Mouse (Mus musculus) frontal cortex, postnatal 36 days (tissue): ENCODE measurements at regions not wholly inside any gene's neighbourhood (a gene's known extent, or its start where the extent isn't known, plus 50 kb on each side); places are given as distances from the start of the nearest gene placed in this dataset.
A peak's percentile ranks its signal among the peaks of the same experiment; 100 is the strongest.
"Not testable (repeated sequence)": the region's sequence is repeated elsewhere in the genome, so short reads cannot be mapped to it uniquely, and the experiment has no call there.

Source experiments
- DNase-seq, 2 experiments: peaks; one replicate each; pipeline ENCODE4 v3.0.0; 2022; ENCODE audit warnings: low spot score in 2 of 2

DNA sequence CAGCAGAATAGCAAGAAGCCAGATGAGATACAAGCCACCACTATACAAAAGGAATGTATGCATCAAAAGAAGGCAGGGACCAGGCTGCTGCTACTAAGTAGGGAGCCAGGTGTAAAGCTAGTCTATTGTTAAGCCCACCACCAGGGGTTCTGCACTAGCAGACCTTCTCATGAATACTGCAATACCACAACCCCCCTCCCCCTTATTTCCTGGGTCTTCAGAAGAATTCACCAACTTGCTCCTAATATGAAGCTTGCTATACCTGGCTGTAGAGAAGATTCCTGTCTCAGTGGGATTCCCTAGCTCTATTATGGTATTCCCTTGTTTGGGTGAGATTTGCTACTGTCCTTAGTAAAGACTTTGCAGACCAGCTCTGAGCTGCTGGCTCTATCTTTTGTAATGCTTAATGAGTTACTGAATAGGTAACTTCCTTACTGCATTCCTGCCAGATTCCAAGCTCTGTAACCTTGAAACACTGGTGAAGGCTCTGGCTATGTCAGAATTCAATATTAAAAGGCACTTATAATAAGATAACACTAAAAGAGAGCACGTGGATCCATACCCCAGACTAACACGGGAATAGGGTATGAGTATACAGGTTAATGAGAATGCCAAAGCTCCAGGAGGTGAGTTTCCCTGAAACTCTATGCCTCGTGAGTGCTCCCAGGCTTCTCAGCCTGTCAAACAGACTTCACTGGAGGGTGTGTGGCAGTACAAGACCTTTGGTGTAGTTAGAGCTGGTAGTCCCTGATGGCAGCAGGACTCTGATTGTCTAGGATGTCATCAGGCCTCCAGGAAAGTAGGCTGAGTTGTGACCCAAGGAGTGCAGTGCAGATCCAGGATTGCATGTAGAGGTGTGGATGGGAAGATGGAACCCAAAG, 455.5 kb downstream of the Plxdc2 start:
- DNase-seq: not testable (repeated sequence)

DNA sequence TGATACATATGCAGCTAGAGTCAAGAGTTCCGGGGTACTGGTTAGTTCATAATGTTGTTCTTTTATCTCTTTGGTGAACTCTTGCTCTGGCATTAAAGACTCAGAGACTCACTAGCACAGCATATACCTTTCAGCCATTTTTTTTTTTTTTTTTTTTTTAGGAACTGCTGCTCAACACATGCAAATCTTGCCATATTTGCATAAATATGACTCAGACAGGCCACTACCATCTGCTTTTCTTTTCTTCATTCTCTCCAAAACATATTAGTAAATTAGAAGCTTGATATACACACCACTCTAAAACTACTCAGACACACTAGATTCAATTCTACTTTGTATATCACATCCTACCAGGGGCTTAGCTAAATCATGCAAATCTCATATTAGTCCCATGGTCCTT, 464.3 kb downstream of the Plxdc2 start:
- peak in 1 of 2 experiments; percentile 18 for DNase-seq

DNA sequence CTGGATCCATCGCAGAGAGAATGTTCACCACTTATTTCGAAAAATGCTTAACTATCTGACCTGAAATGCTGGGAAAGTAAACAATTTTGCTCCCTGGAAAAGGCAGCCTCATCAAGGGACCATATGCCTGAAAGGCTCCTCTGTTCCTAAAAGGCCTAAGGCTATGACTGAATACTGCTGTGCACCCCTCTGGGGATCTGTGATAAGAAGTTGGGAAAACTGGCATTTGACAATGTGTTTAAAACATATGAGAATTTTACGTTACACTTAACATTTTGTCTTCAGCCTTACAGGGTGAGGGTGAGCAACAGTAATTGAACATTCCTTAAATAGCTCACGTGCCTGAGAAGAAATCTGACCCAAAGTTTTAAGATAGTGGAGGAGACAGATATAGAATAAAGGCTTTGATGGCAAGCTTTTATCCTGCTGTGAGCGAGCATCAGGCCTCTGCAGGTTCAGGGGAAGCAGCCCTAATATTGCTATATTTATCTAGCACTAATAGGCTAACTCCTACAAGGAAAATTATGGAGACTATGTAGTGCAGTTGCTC, 468.7 kb downstream of the Plxdc2 start:
- no peak for DNase-seq

DNA sequence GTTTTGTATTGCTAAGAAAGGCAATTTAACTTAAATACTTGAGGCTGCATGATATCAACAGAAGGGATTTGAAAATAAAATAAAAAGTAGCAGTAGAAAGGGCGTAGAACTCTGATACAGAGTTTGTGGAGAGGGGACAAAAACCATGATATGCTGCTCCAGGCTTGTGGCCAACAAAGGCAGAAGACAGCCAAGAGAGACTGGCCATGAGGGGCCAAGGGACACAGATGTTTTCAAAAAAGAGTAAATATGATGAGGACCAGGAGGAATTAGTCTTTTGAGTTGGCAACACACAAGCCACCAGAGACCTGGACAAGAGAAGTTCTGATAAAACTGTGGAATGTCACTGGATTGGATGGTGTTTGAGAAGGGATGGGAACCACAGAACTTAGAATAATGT, 471.2 kb downstream of the Plxdc2 start:
- no peak for DNase-seq

DNA sequence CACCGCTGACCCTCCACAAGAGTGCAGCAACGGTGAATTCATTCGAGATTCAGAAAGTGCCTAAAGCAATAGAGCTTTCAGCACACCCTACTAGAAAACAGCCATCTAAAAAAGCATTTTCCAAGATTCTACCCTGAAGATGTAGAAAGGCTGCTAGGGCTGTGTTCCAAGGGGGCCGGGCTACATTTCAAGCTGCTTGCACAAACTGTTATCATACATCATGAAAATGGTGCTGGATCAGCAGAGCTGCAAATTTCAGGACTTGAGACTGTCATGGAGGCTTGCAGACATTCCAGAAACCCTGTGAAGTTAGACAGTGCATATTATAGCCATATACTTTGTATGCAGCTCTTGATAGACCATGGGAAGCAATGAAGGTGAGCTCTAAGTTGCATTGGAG, 479.9 kb downstream of the Plxdc2 start:
- no peak for DNase-seq

DNA sequence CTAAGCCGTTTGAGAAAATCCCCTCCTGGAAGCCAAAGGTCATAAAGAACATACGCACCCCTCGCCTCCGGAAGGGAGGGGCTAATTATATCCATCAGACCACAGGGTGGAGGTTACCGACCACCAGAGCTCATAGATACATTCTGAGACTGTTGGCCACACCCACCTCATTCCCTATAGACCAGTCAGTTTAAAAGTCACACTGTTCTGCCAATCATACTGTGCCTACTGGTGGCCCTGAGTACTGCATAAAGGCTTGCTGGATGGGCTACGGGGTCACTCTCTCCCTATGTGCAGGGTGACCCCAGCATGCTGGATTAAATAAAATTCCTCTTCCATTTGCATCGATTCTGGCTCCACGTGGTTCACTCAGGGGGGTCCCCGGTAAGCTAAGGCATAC, 482.6 kb downstream of the Plxdc2 start:
- DNase-seq: no peak

DNA sequence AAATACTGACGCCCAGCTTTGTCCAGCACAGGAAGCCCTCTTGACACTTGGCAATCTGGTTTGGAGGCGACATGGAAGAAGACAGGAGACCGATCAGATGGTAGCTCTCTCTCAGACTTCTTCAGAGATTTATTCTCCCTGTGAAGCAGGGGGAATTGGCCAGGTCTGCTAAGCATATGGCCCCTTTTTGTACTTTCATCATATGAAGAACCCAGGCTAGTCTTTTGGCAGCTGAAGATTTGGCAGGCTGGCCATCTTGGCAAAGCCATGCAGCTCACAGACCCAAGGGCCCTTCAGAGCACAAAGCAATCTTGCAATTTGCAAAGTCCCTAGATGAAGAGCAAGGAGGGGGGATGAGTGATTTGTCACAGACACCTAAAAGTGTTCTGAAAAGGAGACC, 493.8 kb downstream of the Plxdc2 start:
- peak in 1 of 2 experiments; percentile 1 for DNase-seq

DNA sequence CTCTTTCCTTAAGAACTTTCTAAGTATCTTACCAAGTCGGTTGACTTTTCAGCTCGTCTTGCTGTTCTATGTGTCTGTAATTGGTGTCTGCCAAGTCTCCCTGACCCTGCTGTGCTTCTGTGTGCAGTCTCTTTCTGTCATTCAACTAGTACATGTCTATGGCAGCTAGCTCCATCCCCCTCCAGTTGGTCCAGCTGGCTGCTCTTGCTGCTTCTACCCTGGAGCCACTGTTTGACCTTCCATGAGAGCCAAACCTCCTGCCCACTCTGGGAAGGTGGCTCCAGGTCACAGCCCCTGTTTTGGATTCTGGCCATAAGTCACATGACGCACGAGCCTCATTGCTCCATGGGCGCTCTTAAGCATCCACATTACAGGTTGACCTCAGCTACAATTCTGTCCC, 504.0 kb downstream of the Plxdc2 start:
- DNase-seq: no peak

DNA sequence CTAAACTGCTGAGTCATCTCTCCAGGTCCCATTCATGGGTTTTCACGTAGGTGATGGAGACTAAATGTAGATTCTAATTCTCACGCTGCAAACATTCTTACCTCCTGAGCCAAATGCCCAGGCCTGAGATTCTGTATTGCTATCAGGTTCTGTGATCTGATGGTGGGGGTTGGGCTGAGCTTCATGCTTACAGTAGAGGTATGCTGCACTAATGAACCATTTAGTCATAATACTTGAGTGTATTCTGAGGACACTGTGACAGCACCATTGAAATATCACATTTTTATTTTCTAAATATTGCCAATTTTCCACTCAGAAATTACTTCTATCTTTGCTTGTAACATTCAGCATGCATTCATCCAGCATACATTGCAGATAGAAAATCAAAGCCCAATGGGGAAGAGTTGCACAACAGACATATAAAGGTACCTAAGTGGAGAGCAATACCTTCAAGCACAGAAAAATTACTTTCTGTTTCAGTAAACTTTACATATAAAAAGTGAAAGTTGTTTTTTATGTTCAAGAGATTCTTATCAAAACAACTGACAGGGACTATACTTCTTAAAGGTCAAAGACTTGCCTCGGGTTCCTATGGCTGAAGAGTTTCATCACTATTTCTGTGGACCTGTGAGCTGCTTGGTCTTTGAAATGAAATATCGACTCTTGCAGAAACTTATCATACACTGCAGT, 510.2 kb downstream of the Plxdc2 start:
- DNase-seq: no peak

DNA sequence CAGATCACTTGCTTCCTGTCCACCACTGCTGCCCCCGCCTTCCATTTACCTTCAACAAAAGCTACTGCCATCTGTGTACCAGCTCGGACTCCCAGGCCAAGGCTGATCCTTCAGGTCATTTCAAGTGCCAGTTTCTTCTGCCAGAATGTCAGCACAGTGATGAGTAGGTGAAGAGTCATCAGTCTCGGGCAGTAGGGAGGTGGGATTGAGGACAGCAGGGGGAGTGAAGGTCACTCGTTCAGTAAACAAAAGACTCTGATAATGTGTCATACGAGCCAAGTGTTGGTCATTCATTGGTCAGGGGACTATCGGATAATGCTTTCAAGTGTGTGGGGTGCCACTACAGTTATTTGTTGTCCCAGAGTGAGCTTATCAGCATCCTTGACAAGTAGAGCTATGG, 536.3 kb downstream of the Plxdc2 start:
- DNase-seq: not testable (repeated sequence)

DNA sequence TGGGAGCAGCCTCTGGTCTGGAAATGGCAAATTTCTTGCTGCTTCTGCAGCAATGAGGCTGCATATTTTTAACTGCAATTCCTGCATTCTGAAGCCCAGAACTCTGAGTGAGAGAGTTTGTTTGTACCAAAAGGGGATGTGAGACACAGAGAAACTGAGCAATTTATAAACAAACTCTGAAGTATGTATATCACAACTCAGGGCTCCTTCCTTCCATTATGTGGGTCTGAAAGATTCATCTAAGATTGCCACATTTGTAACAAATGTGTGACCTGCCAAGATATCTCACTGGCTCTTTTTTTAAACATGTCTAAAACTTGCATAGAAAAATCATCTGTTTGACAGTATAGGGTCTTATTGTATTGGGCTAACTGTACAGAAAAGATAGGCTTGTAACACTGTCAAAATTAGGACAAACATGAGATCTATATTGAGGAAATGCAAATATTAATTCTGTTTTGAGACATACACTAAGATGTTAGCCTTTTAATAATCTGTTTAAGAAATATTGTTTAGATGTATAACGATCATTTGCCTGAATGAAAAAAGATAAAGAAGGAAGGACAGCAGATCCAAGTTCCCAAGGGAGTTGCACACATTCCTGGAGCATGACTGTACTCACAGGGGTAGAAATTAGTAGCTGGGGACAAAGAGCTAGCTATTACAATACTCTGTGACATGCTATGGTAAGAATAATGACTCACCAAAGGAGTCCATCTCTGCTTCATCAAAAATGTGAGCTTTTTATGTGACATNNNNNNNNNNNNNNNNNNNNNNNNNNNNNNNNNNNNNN, 553.3 kb downstream of the Plxdc2 start:
- DNase-seq: no peak

DNA sequence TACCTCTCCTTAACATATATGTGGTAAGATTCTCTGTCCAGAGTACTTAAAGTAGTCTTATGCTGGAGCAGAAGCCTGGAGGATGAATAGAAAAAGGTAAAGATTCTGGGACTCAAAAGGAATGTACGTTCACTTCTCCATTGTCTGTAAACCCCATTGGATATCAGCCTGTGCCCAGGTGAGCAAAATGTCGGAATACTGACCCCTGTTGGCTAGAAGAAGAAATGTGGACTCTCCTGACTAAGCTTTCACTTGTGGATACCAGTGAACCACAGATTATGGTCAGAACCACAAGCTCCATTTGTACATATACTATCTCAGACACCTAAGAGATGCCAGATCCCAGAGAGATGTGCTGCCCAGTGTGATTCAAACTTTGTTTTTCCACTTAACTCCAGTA, 558.5 kb downstream of the Plxdc2 start:
- DNase-seq: no peak

DNA sequence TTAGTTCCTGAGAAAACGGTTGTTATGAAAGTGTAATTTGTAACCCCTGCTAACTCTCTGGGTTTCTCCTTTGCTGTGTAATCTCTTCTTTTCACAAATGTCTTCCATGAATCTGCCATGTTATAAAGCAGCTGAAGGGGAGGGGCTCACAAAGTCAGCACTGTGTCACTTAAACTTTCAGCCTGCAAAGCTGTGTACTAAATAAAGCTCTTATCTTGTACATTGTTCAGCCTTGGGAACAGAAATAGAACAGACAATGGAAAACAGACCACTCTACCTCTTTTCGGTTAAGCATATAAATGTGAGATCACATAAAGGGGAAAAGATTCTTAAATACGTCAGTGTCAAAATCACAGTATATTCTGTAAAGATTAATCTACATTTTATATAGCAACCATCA, 573.9 kb downstream of the Plxdc2 start:
- DNase-seq: no peak

DNA sequence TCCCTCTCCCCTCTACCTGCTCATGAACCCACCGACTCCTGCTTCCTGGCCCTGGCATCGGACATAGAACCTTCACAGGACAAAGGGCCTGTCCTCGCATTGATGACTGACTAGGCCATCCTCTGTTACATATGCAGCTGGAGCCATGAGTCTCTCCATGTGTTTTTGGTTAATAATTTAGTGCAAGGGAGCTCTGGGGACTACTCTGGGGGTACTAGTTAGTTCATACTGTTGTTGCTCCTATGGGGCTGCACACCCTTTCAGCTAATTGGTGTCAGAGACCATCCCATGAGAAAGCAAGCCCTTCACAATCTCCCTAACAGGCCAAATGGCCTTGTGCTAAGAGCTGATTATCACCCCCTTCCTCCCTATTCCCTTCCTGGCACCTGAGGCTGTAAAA, 603.3 kb downstream of the Plxdc2 start:
- DNase-seq: no peak

DNA sequence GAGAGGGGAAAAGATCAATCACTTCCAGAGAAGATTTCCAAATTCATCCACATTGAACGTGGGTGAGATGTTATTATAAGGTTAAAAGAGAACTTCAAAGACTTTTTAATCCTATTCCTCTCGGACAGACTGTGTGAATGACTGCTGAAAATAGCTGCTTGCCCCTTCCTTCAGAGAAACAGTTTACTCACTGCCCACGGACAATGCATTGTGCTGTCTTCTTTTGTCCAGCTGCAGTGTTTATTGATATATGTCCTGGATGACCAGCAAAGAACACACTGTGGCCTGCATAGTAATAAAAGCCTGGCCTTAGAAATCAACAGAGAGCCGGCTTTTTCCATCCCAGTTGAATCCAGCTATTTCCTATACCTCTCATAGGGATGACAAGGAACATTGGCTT, 621.3 kb downstream of the Plxdc2 start:
- DNase-seq: no peak

DNA sequence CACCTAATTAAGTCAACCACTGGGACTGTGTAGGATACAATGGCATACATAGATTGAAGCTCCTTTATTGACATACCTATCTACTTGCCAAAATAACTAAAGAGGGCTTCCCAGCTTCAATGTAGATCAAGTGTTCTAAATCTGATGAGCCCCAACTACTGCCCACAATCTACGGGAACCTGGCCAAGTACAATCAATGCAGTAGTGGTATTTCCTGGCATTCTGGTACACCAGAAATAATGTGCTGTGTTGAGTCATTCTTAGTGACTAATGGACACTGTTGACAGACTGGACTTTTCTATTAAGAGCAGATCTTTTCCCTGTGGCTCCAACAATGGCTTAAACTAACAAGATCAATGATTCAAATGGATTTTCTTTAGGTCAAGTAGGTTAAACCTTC, 626.7 kb downstream of the Plxdc2 start:
- DNase-seq: no peak

DNA sequence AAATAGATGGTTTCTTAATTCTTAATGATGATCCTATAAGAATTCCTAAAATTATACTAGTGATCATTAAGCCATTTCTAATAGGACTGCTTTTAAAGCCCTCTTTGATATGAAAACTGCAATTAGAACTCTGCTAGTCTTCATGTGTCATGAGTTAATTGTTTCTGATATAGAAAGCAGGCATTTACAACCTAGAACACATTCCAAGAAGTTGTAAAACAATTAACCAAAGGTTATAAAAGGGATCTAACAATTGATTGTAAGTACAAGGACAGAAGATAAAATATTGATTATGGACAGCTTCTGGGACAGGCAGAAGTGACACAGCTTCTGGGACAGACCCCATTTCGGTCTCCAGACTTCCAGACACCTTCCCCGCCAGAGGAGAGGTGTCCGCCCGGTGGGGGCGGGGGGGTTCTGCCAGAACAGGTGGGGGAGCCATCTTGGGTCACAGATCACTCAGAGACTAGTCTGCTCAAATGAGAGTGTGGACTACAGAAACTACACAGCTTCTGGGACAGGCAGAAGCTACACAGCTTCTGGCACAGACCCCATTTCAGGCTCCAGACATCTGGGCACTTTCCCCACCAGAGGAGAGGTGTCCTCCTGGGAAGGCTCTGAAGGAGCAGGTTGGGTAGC, 627.6 kb downstream of the Plxdc2 start:
- no peak for DNase-seq
